In genomic region chr2:136896131-136896530, GRCm38 (mm10) we compare ENCODE assay signal across 24 mouse cellular contexts. TPM values are rescaled to one million over a fixed set of nuclear protein-coding genes. Genes with fewer than 3 reads are reported as not detected.
DNase-seq lines count a peak whose midpoint lies in the region; ATAC-seq and TF ChIP-seq lines count a peak whose summit lies in the region.
"Had no signal": no experiment of that assay in that cellular context is flagged by ENCODE, and none has a peak within 500 bp of the region (broad histone marks: within the 10 kb centered on the region; RNA-seq: fewer than 3 reads in every experiment).

No protein-coding gene starts in this region.

- WGBS in embryonic facial prominence, embryonic 14.5 days, result 71% methylated on average over 2 of the region's 2 CpGs
- WGBS in embryonic facial prominence, embryonic 10.5 days, result 85% methylated on average over 2 of the region's 2 CpGs
- WGBS in liver, adult 2 months, result 18% methylated on average over 2 of the region's 2 CpGs
- 78% methylated on average over 2 of the region's 2 CpGs for WGBS in liver, embryonic 11.5 days

- H3K4me2 ChIP-seq in embryonic facial prominence, embryonic 14.5 days (ENCODE audit: low read depth, low read length), result no peak overlapping the region
- H3K4me2 ChIP-seq in liver, embryonic 11.5 days, result no peak overlapping the region
- H3K4me2 ChIP-seq: embryonic facial prominence, embryonic 12.5 days; forebrain, embryonic 13.5 days; heart, embryonic 11.5 days; heart, embryonic 15.5 days; hindbrain, embryonic 13.5 days; intestine, embryonic 15.5 days had no signal

- H3K79me2 ChIP-seq in liver, adult 2 months (ENCODE audit: control insufficient read depth, insufficient read depth, low read length), result no peaks in the 10 kb centered on the region; the same call in 1 of the 2 replicates

- H3K27ac ChIP-seq in embryonic facial prominence, embryonic 14.5 days (replicated peaks; ENCODE audit: low read depth, low read length), result no peak overlapping the region
- H3K27ac ChIP-seq in embryonic facial prominence, embryonic 10.5 days (replicated peaks), result no peak overlapping the region
- H3K27ac ChIP-seq in liver, adult 2 months (replicated peaks; ENCODE audit: insufficient read depth, low read depth, low read length), result no peak overlapping the region
- no peak overlapping the region for H3K27ac ChIP-seq in liver, embryonic 11.5 days (ENCODE audit: low read depth, low read length)
- H3K27ac ChIP-seq: embryonic facial prominence, embryonic 12.5 days; forebrain, embryonic 13.5 days; heart, embryonic 15.5 days; hindbrain, embryonic 13.5 days; hindbrain, postnatal 0 days; intestine, embryonic 15.5 days had no signal

- TF ChIP-seq POLR2A in liver, adult 2 months (IDR thresholded peaks at IDR 0.05; ENCODE audit: extremely low read depth, insufficient read depth, low read length), result no peak

- H3K9me3 ChIP-seq in embryonic facial prominence, embryonic 14.5 days (ENCODE audit: control insufficient read depth, low read length), result no peaks in the 10 kb centered on the region
- H3K9me3 ChIP-seq in embryonic facial prominence, embryonic 10.5 days, result no peaks in the 10 kb centered on the region
- H3K9me3 ChIP-seq in liver, embryonic 11.5 days (ENCODE audit: control insufficient read depth, low read length), result no peaks in the 10 kb centered on the region
- H3K9me3 ChIP-seq: embryonic facial prominence, embryonic 12.5 days; forebrain, embryonic 13.5 days; heart, embryonic 15.5 days; hindbrain, embryonic 13.5 days; intestine, embryonic 15.5 days had no signal

- H3K36me3 ChIP-seq in embryonic facial prominence, embryonic 14.5 days (ENCODE audit: control insufficient read depth, insufficient read depth, low read length), result no peaks in the 10 kb centered on the region
- no peaks in the 10 kb centered on the region for H3K36me3 ChIP-seq in embryonic facial prominence, embryonic 10.5 days (replicated peaks)
- H3K36me3 ChIP-seq in liver, adult 2 months (ENCODE audit: control insufficient read depth, insufficient read depth, low read length), result no peaks in the 10 kb centered on the region
- H3K36me3 ChIP-seq in liver, embryonic 11.5 days (ENCODE audit: control insufficient read depth, insufficient read depth, low read length), result no peaks in the 10 kb centered on the region
- H3K36me3 ChIP-seq: embryonic facial prominence, embryonic 12.5 days; heart, embryonic 15.5 days; hindbrain, embryonic 13.5 days; intestine, embryonic 15.5 days had no signal

- peak; percentile 16 for DNase-seq in embryonic facial prominence, embryonic 14.5 days (ENCODE audit: low spot score)
- no peak for DNase-seq in embryonic facial prominence, embryonic 10.5 days (ENCODE audit: low spot score)
- peak; percentile 64 for DNase-seq in liver, adult 2 months (ENCODE audit: extremely low read depth, low read depth, low spot score)
- no peak for DNase-seq in liver, embryonic 11.5 days (ENCODE audit: low spot score)
- DNase-seq in 3T3-L1 (ENCODE audit: low read depth, low spot score) (peak; percentile 47), NIH3T3 (ENCODE audit: low read depth) (peak; percentile 59)
- DNase-seq in neural tube, embryonic 10.5 days (ENCODE audit: extremely low spot score, low spot score), result no peak
- DNase-seq: adrenal gland, postnatal 14 days; cerebellum, adult 2 months; embryo, embryonic 11 days; gastrocnemius, postnatal 36 days; heart, adult 18-20 months; heart, postnatal 14 days had no signal

- 0 out of 2 replicates have a peak, but pooled peaks cover 2% of the 10 kb centered on the region for H3K4me1 ChIP-seq in embryonic facial prominence, embryonic 14.5 days (ENCODE audit: control insufficient read depth, insufficient read depth, low read length)
- peaks cover 8% of the 10 kb centered on the region; the same call in 1 of the 2 replicates for H3K4me1 ChIP-seq in embryonic facial prominence, embryonic 10.5 days
- H3K4me1 ChIP-seq in liver, adult 2 months (ENCODE audit: control insufficient read depth, insufficient read depth, low read length), result peaks cover 8% of the 10 kb centered on the region
- H3K4me1 ChIP-seq in liver, embryonic 11.5 days (replicated peaks; ENCODE audit: control insufficient read depth, insufficient read depth, low read length), result peaks cover 9% of the 10 kb centered on the region
- H3K4me1 ChIP-seq: embryonic facial prominence, embryonic 12.5 days had no signal

- no peak overlapping the region for H3K9ac ChIP-seq in embryonic facial prominence, embryonic 14.5 days (ENCODE audit: low read depth, low read length)
- no peak overlapping the region for H3K9ac ChIP-seq in liver, adult 2 months (ENCODE audit: low read depth, low read length)
- no peak overlapping the region for H3K9ac ChIP-seq in liver, embryonic 11.5 days (ENCODE audit: low read depth, low read length)
- H3K9ac ChIP-seq: embryonic facial prominence, embryonic 12.5 days; forebrain, embryonic 13.5 days; heart, embryonic 15.5 days; hindbrain, embryonic 13.5 days; intestine, embryonic 15.5 days had no signal

- TF ChIP-seq CTCF in liver, adult 2 months (IDR thresholded peaks at IDR 0.05; ENCODE audit: low read depth, low read length), result no peak

- no peak for ATAC-seq in embryonic facial prominence, embryonic 14.5 days (ENCODE audit: low read depth)
- ATAC-seq in liver, embryonic 11.5 days (replicated peaks; ENCODE audit: low FRiP score), result no peak
- ATAC-seq in granulocyte monocyte progenitor cell, adult 5-6 weeks (replicated peaks; ENCODE audit: poor library complexity, severe bottlenecking), result no peak
- ATAC-seq: forebrain, embryonic 13.5 days; hindbrain, postnatal 0 days; intestine, embryonic 15.5 days had no signal

- no peak overlapping the region for H3K4me3 ChIP-seq in embryonic facial prominence, embryonic 14.5 days (ENCODE audit: low read depth, low read length)
- H3K4me3 ChIP-seq in embryonic facial prominence, embryonic 10.5 days, result no peak overlapping the region
- H3K4me3 ChIP-seq in liver, adult 2 months (ENCODE audit: insufficient read depth, low read depth, low read length), result no peak overlapping the region
- no peak overlapping the region for H3K4me3 ChIP-seq in liver, embryonic 11.5 days (ENCODE audit: low read depth, low read length)
- H3K4me3 ChIP-seq: embryonic facial prominence, embryonic 12.5 days; forebrain, embryonic 13.5 days; heart, embryonic 15.5 days; hindbrain, embryonic 13.5 days; intestine, embryonic 15.5 days had no signal

- H3K27me3 ChIP-seq in embryonic facial prominence, embryonic 14.5 days (replicated peaks; ENCODE audit: control insufficient read depth, insufficient read depth, low read length), result no peaks in the 10 kb centered on the region
- H3K27me3 ChIP-seq in embryonic facial prominence, embryonic 10.5 days (replicated peaks; ENCODE audit: low read depth, poor library complexity, severe bottlenecking), result no peaks in the 10 kb centered on the region
- no peaks in the 10 kb centered on the region for H3K27me3 ChIP-seq in liver, adult 2 months (ENCODE audit: control insufficient read depth, insufficient read depth, low read length)
- no peaks in the 10 kb centered on the region for H3K27me3 ChIP-seq in liver, embryonic 11.5 days (replicated peaks; ENCODE audit: control insufficient read depth, insufficient read depth, low read length)
- H3K27me3 ChIP-seq: CH12.LX; embryonic facial prominence, embryonic 12.5 days; forebrain, embryonic 13.5 days; heart, embryonic 15.5 days; hindbrain, embryonic 13.5 days; intestine, embryonic 15.5 days had no signal

RNA-seq across cellular contexts. Expression of gene AL731706.1, which starts 4.9 kb away (rescaled TPM):
- polyA plus RNA-seq in embryonic facial prominence, embryonic 14.5 days (2014; fragmentation: Nextera tagmentation; extraction: Ambion mirVana), result 32.2 and 39.3 TPM in 2 replicates
- 23.5 and 27.6 TPM in 2 replicates for polyA plus RNA-seq in embryonic facial prominence, embryonic 10.5 days (2016; fragmentation: Nextera tagmentation; extraction: Ambion mirVana)
- total RNA-seq in liver, adult 2 months (2014; rRNA removed), result 1.8 TPM in 1 of 2 replicates, not detected in the other
- polyA plus RNA-seq in liver, adult 2 months (2012; rRNA removed), result 6.1 and 8.0 TPM in 2 replicates
- 24.0 and 24.2 TPM in 2 replicates for polyA plus RNA-seq in liver, embryonic 11.5 days (2014; fragmentation: Nextera tagmentation; extraction: Ambion mirVana)
- 9.9 and 10.1 TPM in 2 replicates for total RNA-seq in granulocyte monocyte progenitor cell, adult 5-6 weeks (2014; fragmentation: Nextera tagmentation)
- 11.8 and 27.1 TPM in 2 replicates for total RNA-seq in granulocyte monocyte progenitor cell, adult 5-6 weeks (2017)

RNA-seq across cellular contexts. Expression of gene Mkks, which starts 4.9 kb away (rescaled TPM):
- polyA plus RNA-seq in embryonic facial prominence, embryonic 14.5 days (2014; fragmentation: Nextera tagmentation; extraction: Ambion mirVana), result 12.3 and 13.8 TPM in 2 replicates
- polyA plus RNA-seq in embryonic facial prominence, embryonic 10.5 days (2016; fragmentation: Nextera tagmentation; extraction: Ambion mirVana), result 15.5 TPM in 2 replicates
- 17.2 and 19.5 TPM in 2 replicates for total RNA-seq in liver, adult 2 months (2014; rRNA removed)
- 3.8 and 5.2 TPM in 2 replicates for polyA plus RNA-seq in liver, adult 2 months (2012; rRNA removed)
- polyA plus RNA-seq in liver, embryonic 11.5 days (2014; fragmentation: Nextera tagmentation; extraction: Ambion mirVana), result 13.0 and 14.9 TPM in 2 replicates
- 17.4 and 18.0 TPM in 2 replicates for total RNA-seq in granulocyte monocyte progenitor cell, adult 5-6 weeks (2014; fragmentation: Nextera tagmentation)
- 8.0 and 10.8 TPM in 2 replicates for total RNA-seq in granulocyte monocyte progenitor cell, adult 5-6 weeks (2017)

RNA-seq across cellular contexts. Expression of gene Slx4ip, which starts 5.1 kb away (rescaled TPM):
- polyA plus RNA-seq in embryonic facial prominence, embryonic 14.5 days (2014; fragmentation: Nextera tagmentation; extraction: Ambion mirVana), result 6.1 and 6.9 TPM in 2 replicates
- polyA plus RNA-seq in embryonic facial prominence, embryonic 10.5 days (2016; fragmentation: Nextera tagmentation; extraction: Ambion mirVana), result 7.3 and 8.4 TPM in 2 replicates
- total RNA-seq in liver, adult 2 months (2014; rRNA removed), result 1.5 and 1.8 TPM in 2 replicates
- 0.18 and 0.46 TPM in 2 replicates for polyA plus RNA-seq in liver, adult 2 months (2012; rRNA removed)
- polyA plus RNA-seq in liver, embryonic 11.5 days (2014; fragmentation: Nextera tagmentation; extraction: Ambion mirVana), result 4.2 and 5.0 TPM in 2 replicates
- total RNA-seq in granulocyte monocyte progenitor cell, adult 5-6 weeks (2014; fragmentation: Nextera tagmentation), result 5.4 and 7.7 TPM in 2 replicates
- total RNA-seq in granulocyte monocyte progenitor cell, adult 5-6 weeks (2017), result 3.9 and 5.6 TPM in 2 replicates

RNA-seq across cellular contexts. Expression of gene AL731706.2, which starts 10.7 kb away (rescaled TPM):
- polyA plus RNA-seq in embryonic facial prominence, embryonic 14.5 days (2014; fragmentation: Nextera tagmentation; extraction: Ambion mirVana), result 31.6 and 48.3 TPM in 2 replicates
- 24.9 and 37.9 TPM in 2 replicates for polyA plus RNA-seq in embryonic facial prominence, embryonic 10.5 days (2016; fragmentation: Nextera tagmentation; extraction: Ambion mirVana)
- not detected in 2 replicates for total RNA-seq in liver, adult 2 months (2014; rRNA removed)
- polyA plus RNA-seq in liver, adult 2 months (2012; rRNA removed), result not detected in 2 replicates
- 16.8 and 24.9 TPM in 2 replicates for polyA plus RNA-seq in liver, embryonic 11.5 days (2014; fragmentation: Nextera tagmentation; extraction: Ambion mirVana)
- total RNA-seq in granulocyte monocyte progenitor cell, adult 5-6 weeks (2014; fragmentation: Nextera tagmentation), result 19.3 and 63.7 TPM in 2 replicates
- not detected in 2 replicates for total RNA-seq in granulocyte monocyte progenitor cell, adult 5-6 weeks (2017)
- total RNA-seq: common myeloid progenitor, adult 5-6 weeks; hematopoietic stem cell, adult 5-6 weeks; hindbrain, postnatal 0 days had no signal
- polyA plus RNA-seq: cerebellum, adult 2 months had no signal

Comparison
In these comparisons a context has a peak if more than half of its experiments do, and no peak if none do; other contexts are left out.
1. DNase-seq: peak in embryonic facial prominence, embryonic 14.5 days (single experiment), liver, adult 2 months (single experiment), 3T3-L1 (single experiment) and NIH3T3 (single experiment); none in embryonic facial prominence, embryonic 10.5 days (single experiment), liver, embryonic 11.5 days (single experiment) and neural tube, embryonic 10.5 days (single experiment).